Mouse (Mus musculus) R1 (cell line): ENCODE data around the gene Ankrd17.

Source experiments
- DNase-seq: peaks from one replicate; pipeline ENCODE4 v3.0.0-alpha.2; 2018; ENCODE audit warnings: low read depth, low spot score

Gene Ankrd17

GRCm38 (mm10) chr5:90222937-90223336, 143.4 kb downstream of the Ankrd17 start:
- no peak for DNase-seq

GRCm38 (mm10) chr5:90217791-90218190, 148.6 kb downstream of the Ankrd17 start:
- no peak for DNase-seq

- DNase-seq: no peak
Measured at GRCm38 (mm10) chr5:90217226-90217625, 149.2 kb downstream of the Ankrd17 start.

- no peak for DNase-seq
Measured at GRCm38 (mm10) chr5:90213356-90213755, 153.0 kb downstream of the Ankrd17 start.

- peak; percentile 75 for DNase-seq
Measured at GRCm38 (mm10) chr5:90203168-90203567, 163.2 kb downstream of the Ankrd17 start.

- DNase-seq: no peak
Measured at GRCm38 (mm10) chr5:90202447-90203117, 163.8 kb downstream of the Ankrd17 start.

GRCm38 (mm10) chr5:90199922-90200632, 166.3 kb downstream of the Ankrd17 start:
- no peak for DNase-seq

- peak; percentile 67 for DNase-seq
Measured at GRCm38 (mm10) chr5:90194831-90195230, 171.5 kb downstream of the Ankrd17 start.

GRCm38 (mm10) chr5:90182782-90183181, 183.6 kb downstream of the Ankrd17 start:
- no peak for DNase-seq

GRCm38 (mm10) chr5:90179094-90179493, 187.3 kb downstream of the Ankrd17 start:
- DNase-seq: no peak

GRCm38 (mm10) chr5:90178116-90178515, 188.3 kb downstream of the Ankrd17 start:
- DNase-seq: no peak
